Mouse (Mus musculus): Measurements from ENCODE around the gene Hyal2. TPM values are rescaled to one million over a fixed set of nuclear protein-coding genes. Genes with fewer than 3 reads are reported as not detected.
"Not testable (repeated sequence)": the region's sequence is repeated elsewhere in the genome, so short reads cannot be mapped to it uniquely, and the experiment has no call there.

Hyal2 gene
- total RNA-seq, 1 experiment from 2014 or later = 2.5 TPM

- 0 out of 2 replicates have a peak, but pooled peaks have one; percentile 32 for ATAC-seq (replicated peaks; ENCODE audit: insufficient number of reproducible peaks, low FRiP score, low TSS enrichment, poor library complexity, severe bottlenecking)
Measured at GRCm38 (mm10) chr9:107566041-107566709, 1.6 kb upstream of the Hyal2 start.

- no peak for ATAC-seq (replicated peaks; ENCODE audit: insufficient number of reproducible peaks, low FRiP score, low TSS enrichment, poor library complexity, severe bottlenecking)
Measured at GRCm38 (mm10) chr9:107566855-107567254, 890 bp upstream of the Hyal2 start.

GRCm38 (mm10) chr9:107568331-107569261 is 851 bp downstream of the Hyal2 start:
- ATAC-seq (replicated peaks; ENCODE audit: insufficient number of reproducible peaks, low FRiP score, low TSS enrichment, poor library complexity, severe bottlenecking) = peak; percentile 73

GRCm38 (mm10) chr9:107569270-107569669 is 1.5 kb downstream of the Hyal2 start:
- ATAC-seq (replicated peaks; ENCODE audit: insufficient number of reproducible peaks, low FRiP score, low TSS enrichment, poor library complexity, severe bottlenecking) = no peak

GRCm38 (mm10) chr9:107570016-107570415 is 2.3 kb downstream of the Hyal2 start:
- no peak for ATAC-seq (replicated peaks; ENCODE audit: insufficient number of reproducible peaks, low FRiP score, low TSS enrichment, poor library complexity, severe bottlenecking)

GRCm38 (mm10) chr9:107570845-107571244 is 3.1 kb downstream of the Hyal2 start:
- no peak for ATAC-seq (replicated peaks; ENCODE audit: insufficient number of reproducible peaks, low FRiP score, low TSS enrichment, poor library complexity, severe bottlenecking)

GRCm38 (mm10) chr9:107571534-107572326 is 4.0 kb downstream of the Hyal2 start:
- no peak for ATAC-seq (replicated peaks; ENCODE audit: insufficient number of reproducible peaks, low FRiP score, low TSS enrichment, poor library complexity, severe bottlenecking)

GRCm38 (mm10) chr9:107572327-107572662 is 4.5 kb downstream of the Hyal2 start:
- no peak for ATAC-seq (replicated peaks; ENCODE audit: insufficient number of reproducible peaks, low FRiP score, low TSS enrichment, poor library complexity, severe bottlenecking)

- not testable (repeated sequence) for ATAC-seq (replicated peaks; ENCODE audit: insufficient number of reproducible peaks, low FRiP score, low TSS enrichment, poor library complexity, severe bottlenecking)
Measured at GRCm38 (mm10) chr9:107573774-107574173, 6.0 kb downstream of the Hyal2 start.

- ATAC-seq (replicated peaks; ENCODE audit: insufficient number of reproducible peaks, low FRiP score, low TSS enrichment, poor library complexity, severe bottlenecking) = no peak
Measured at GRCm38 (mm10) chr9:107575579-107576356, 8.0 kb downstream of the Hyal2 start.

GRCm38 (mm10) chr9:107576357-107577107 is 8.8 kb downstream of the Hyal2 start, which contains the start of gene Hyal1:
TSS of gene Hyal1 (plus strand) at chr9:107576927.
- ATAC-seq (replicated peaks; ENCODE audit: insufficient number of reproducible peaks, low FRiP score, low TSS enrichment, poor library complexity, severe bottlenecking) = no peak

GRCm38 (mm10) chr9:107577871-107578270 is 10.1 kb downstream of the Hyal2 start:
- ATAC-seq (replicated peaks; ENCODE audit: insufficient number of reproducible peaks, low FRiP score, low TSS enrichment, poor library complexity, severe bottlenecking) = no peak

GRCm38 (mm10) chr9:107578587-107578986 is 10.8 kb downstream of the Hyal2 start, which contains the start of gene Naa80:
TSS of gene Naa80 (plus strand) at chr9:107578887.
- no peak for ATAC-seq (replicated peaks; ENCODE audit: insufficient number of reproducible peaks, low FRiP score, low TSS enrichment, poor library complexity, severe bottlenecking)

GRCm38 (mm10) chr9:107579023-107579900 is 11.5 kb downstream of the Hyal2 start:
- no peak for ATAC-seq (replicated peaks; ENCODE audit: insufficient number of reproducible peaks, low FRiP score, low TSS enrichment, poor library complexity, severe bottlenecking)

- peak; percentile 79 for ATAC-seq (replicated peaks; ENCODE audit: insufficient number of reproducible peaks, low FRiP score, low TSS enrichment, poor library complexity, severe bottlenecking)
Measured at GRCm38 (mm10) chr9:107580501-107581317, 13.0 kb downstream of the Hyal2 start, which contains the start of gene Hyal3. TSS of gene Hyal3 (plus strand) at chr9:107580818.

GRCm38 (mm10) chr9:107581584-107581983 is 13.8 kb downstream of the Hyal2 start:
- no peak for ATAC-seq (replicated peaks; ENCODE audit: insufficient number of reproducible peaks, low FRiP score, low TSS enrichment, poor library complexity, severe bottlenecking)
